Mouse (Mus musculus): Measurements from ENCODE around the gene Crybb1. TPM values are rescaled to one million over a fixed set of nuclear protein-coding genes. Genes with fewer than 3 reads are reported as not detected.

Gene Crybb1
- polyA plus RNA-seq, 1 experiment from 2014 or later, result 1.7 TPM

- no peak overlapping the region for H3K4me3 ChIP-seq (ENCODE audit: low read depth, low read length)
- no peaks in the 10 kb centered on the region for H3K27me3 ChIP-seq (ENCODE audit: control insufficient read depth, insufficient read depth, low read length)
- TF ChIP-seq CTCF (IDR thresholded peaks at IDR 0.05; ENCODE audit: low read depth), result no peak
- TF ChIP-seq EP300 (optimal IDR thresholded peaks at IDR 0.05), result no peak
- whole genome bisulfite sequencing, result 67% methylated on average over 9 of the region's 9 CpGs
- ATAC-seq (ENCODE audit: low FRiP score, low TSS enrichment) (no peak), DNase-seq (ENCODE audit: low spot score) (no peak)
- no peaks in the 10 kb centered on the region for H3K9me3 ChIP-seq (ENCODE audit: control insufficient read depth, low read length)
- H3K4me1 ChIP-seq (replicated peaks; ENCODE audit: control insufficient read depth, insufficient read depth), result no peaks in the 10 kb centered on the region; the same call in 1 of the 2 replicates
- 0 out of 2 replicates have a peak overlapping the region, but pooled peaks have one; percentile 13 for H3K27ac ChIP-seq (replicated peaks)
- H3K9ac ChIP-seq (ENCODE audit: low read length), result no peak overlapping the region
- no peaks in the 10 kb centered on the region for H3K36me3 ChIP-seq (ENCODE audit: control insufficient read depth, insufficient read depth, low read length)
- no peak overlapping the region for H3K4me2 ChIP-seq (replicated peaks; ENCODE audit: low read depth)
These were observed 27.3 kb downstream of the Crybb1 start for GRCm38 (mm10) chr5:112282780-112283482.

- Histone ChIP-seq H3K4me3 (ENCODE audit: low read depth, low read length) (no peak overlapping the region), H3K36me3 (ENCODE audit: control insufficient read depth, insufficient read depth, low read length) (no peaks in the 10 kb centered on the region), H3K9me3 (ENCODE audit: control insufficient read depth, low read length) (no peaks in the 10 kb centered on the region), H3K27me3 (ENCODE audit: control insufficient read depth, insufficient read depth, low read length) (no peaks in the 10 kb centered on the region), H3K27ac (replicated peaks) (0 out of 2 replicates have a peak overlapping the region, but pooled peaks have one; percentile 24), H3K4me2 (replicated peaks; ENCODE audit: low read depth) (no peak overlapping the region), H3K9ac (ENCODE audit: low read length) (no peak overlapping the region), H3K4me1 (replicated peaks; ENCODE audit: control insufficient read depth, insufficient read depth) (peaks cover 4% of the 10 kb centered on the region)
- ATAC-seq (ENCODE audit: low FRiP score, low TSS enrichment) (no peak), DNase-seq (ENCODE audit: low spot score) (no peak)
- TF ChIP-seq EP300 (optimal IDR thresholded peaks at IDR 0.05), result no peak
- TF ChIP-seq CTCF (IDR thresholded peaks at IDR 0.05; ENCODE audit: low read depth), result no peak
- 59% methylated on average over 10 of the region's 10 CpGs for WGBS
These were observed 28.1 kb downstream of the Crybb1 start for GRCm38 (mm10) chr5:112283543-112284202.

- Histone ChIP-seq H3K4me2 (replicated peaks; ENCODE audit: low read depth) (no peak overlapping the region), H3K36me3 (ENCODE audit: control insufficient read depth, insufficient read depth, low read length) (no peaks in the 10 kb centered on the region), H3K4me1 (replicated peaks; ENCODE audit: control insufficient read depth, insufficient read depth) (peaks cover 4% of the 10 kb centered on the region), H3K4me3 (ENCODE audit: low read depth, low read length) (no peak overlapping the region), H3K27me3 (ENCODE audit: control insufficient read depth, insufficient read depth, low read length) (no peaks in the 10 kb centered on the region), H3K9ac (ENCODE audit: low read length) (no peak overlapping the region), H3K9me3 (ENCODE audit: control insufficient read depth, low read length) (no peaks in the 10 kb centered on the region), H3K27ac (replicated peaks) (0 out of 2 replicates have a peak overlapping the region, but pooled peaks have one; percentile 30)
- WGBS, result 74% methylated on average over 7 of the region's 7 CpGs
- no peak for TF ChIP-seq EP300 (optimal IDR thresholded peaks at IDR 0.05)
- no peak for TF ChIP-seq CTCF (IDR thresholded peaks at IDR 0.05; ENCODE audit: low read depth)
- DNase-seq (ENCODE audit: low spot score) (no peak), ATAC-seq (ENCODE audit: low FRiP score, low TSS enrichment) (no peak)
These were observed 28.6 kb downstream of the Crybb1 start for GRCm38 (mm10) chr5:112284203-112284582.

GRCm38 (mm10) chr5:112285548-112286085, 30.0 kb downstream of the Crybb1 start:
- H3K27me3 ChIP-seq (ENCODE audit: control insufficient read depth, insufficient read depth, low read length), result no peaks in the 10 kb centered on the region
- no peak overlapping the region for H3K9ac ChIP-seq (ENCODE audit: low read length)
- no peak overlapping the region for H3K4me2 ChIP-seq (replicated peaks; ENCODE audit: low read depth)
- H3K4me3 ChIP-seq (ENCODE audit: low read depth, low read length), result no peak overlapping the region
- no peak for ATAC-seq (ENCODE audit: low FRiP score, low TSS enrichment)
- no peak overlapping the region for H3K27ac ChIP-seq (replicated peaks)
- WGBS, result 94% methylated on average over 7 of the region's 7 CpGs
- TF ChIP-seq EP300 (optimal IDR thresholded peaks at IDR 0.05), result no peak
- no peak for TF ChIP-seq CTCF (IDR thresholded peaks at IDR 0.05; ENCODE audit: low read depth)
- DNase-seq (ENCODE audit: low spot score), result no peak
- H3K36me3 ChIP-seq (ENCODE audit: control insufficient read depth, insufficient read depth, low read length), result no peaks in the 10 kb centered on the region
- no peaks in the 10 kb centered on the region for H3K9me3 ChIP-seq (ENCODE audit: control insufficient read depth, low read length)
- H3K4me1 ChIP-seq (replicated peaks; ENCODE audit: control insufficient read depth, insufficient read depth), result peaks cover 4% of the 10 kb centered on the region

GRCm38 (mm10) chr5:112286608-112286983, 31.0 kb downstream of the Crybb1 start:
- Histone ChIP-seq H3K27me3 (ENCODE audit: control insufficient read depth, insufficient read depth, low read length) (no peaks in the 10 kb centered on the region), H3K4me1 (replicated peaks; ENCODE audit: control insufficient read depth, insufficient read depth) (peaks cover 4% of the 10 kb centered on the region), H3K4me3 (ENCODE audit: low read depth, low read length) (no peak overlapping the region), H3K4me2 (replicated peaks; ENCODE audit: low read depth) (no peak overlapping the region), H3K9me3 (ENCODE audit: control insufficient read depth, low read length) (no peaks in the 10 kb centered on the region), H3K27ac (replicated peaks) (0 out of 2 replicates have a peak overlapping the region, but pooled peaks have one; percentile 13), H3K9ac (ENCODE audit: low read length) (no peak overlapping the region), H3K36me3 (ENCODE audit: control insufficient read depth, insufficient read depth, low read length) (no peaks in the 10 kb centered on the region)
- no peak for DNase-seq (ENCODE audit: low spot score)
- 73% methylated on average over 2 of the region's 2 CpGs for WGBS
- TF ChIP-seq CTCF (IDR thresholded peaks at IDR 0.05; ENCODE audit: low read depth), result no peak
- TF ChIP-seq EP300 (optimal IDR thresholded peaks at IDR 0.05), result no peak
- no peak for ATAC-seq (ENCODE audit: low FRiP score, low TSS enrichment)
